Mouse (Mus musculus) naive thymus-derived CD4-positive, alpha-beta T cell, adult 5 months (primary cell): ENCODE data around the gene Cald1. TPM values are rescaled to one million over a fixed set of nuclear protein-coding genes. Genes with fewer than 3 reads are reported as not detected.

ENCODE experiments used
- polyA plus RNA-seq: library from polyadenylated mRNA; unstranded; fragments of 100-300 nt; shearing (Covaris generic); gene quantifications from one replicate; pipeline ENCODE4 v1.2.1, GENCODE M21; 2017

Cald1 gene
- 0.29 TPM for polyA plus RNA-seq

GRCm38 (mm10) chr6:34598121-34599065, at the start of gene Cald1:
Cald1 (plus strand) TSS chr6:34598500.

GRCm38 (mm10) chr6:34780231-34780942, 182.1 kb downstream of the Cald1 start, which contains the start of gene Agbl3:
Agbl3 (plus strand) TSS chr6:34780432.

Other genes starting within 250 kb of the Cald1 start
- gene Akr1b8, start 244.4 kb upstream of the Cald1 start, polyA plus RNA-seq: not detected
- gene Akr1b10, start 214.3 kb upstream of the Cald1 start, polyA plus RNA-seq: 22.7 TPM
- not detected for gene Akr1b7, start 186.2 kb upstream of the Cald1 start, polyA plus RNA-seq
- gene Bpgm, start 122.3 kb upstream of the Cald1 start, polyA plus RNA-seq: 16.6 TPM
- gene Agbl3, start 181.9 kb downstream of the Cald1 start, polyA plus RNA-seq: 1.4 TPM